In the genomic region with DNA sequence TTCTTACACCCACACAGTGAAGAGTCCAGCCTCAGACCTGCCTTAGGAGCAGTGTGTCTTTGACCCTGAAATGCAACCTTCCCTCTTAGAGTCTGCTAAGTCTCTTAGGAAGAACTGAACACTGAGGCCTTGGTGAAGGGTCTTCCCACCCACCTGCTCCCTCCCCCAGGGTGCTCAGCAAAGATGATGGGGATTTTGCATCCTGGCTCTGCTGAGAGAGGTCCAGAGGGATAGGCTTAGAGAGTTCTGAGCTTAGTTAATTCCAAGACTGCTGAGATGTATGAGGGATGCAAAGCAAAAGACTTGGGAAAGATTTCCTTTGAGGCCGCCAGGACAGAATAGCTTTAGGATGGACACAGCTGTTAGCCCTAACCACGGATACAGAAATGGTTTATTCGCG, we compare ENCODE assay signal across 18 mouse cellular contexts. TPM values are rescaled to one million over a fixed set of nuclear protein-coding genes. Genes with fewer than 3 reads are reported as not detected.
"Had no signal": no experiment of that assay in that cellular context is flagged by ENCODE, and none has a peak within 500 bp of the region (broad histone marks: within the 10 kb centered on the region; RNA-seq: fewer than 3 reads in every experiment).

No protein-coding gene starts in this region.

- H3K4me3 ChIP-seq: layer of hippocampus, adult 2 months; left cerebral cortex, adult 2 months; limb, embryonic 12.5 days; limb, embryonic 15.5 days; midbrain, embryonic 12.5 days; midbrain, embryonic 15.5 days; neural tube, embryonic 12.5 days; neural tube, embryonic 15.5 days; stomach, embryonic 15.5 days had no signal

- H3K4me2 ChIP-seq: limb, embryonic 15.5 days; liver, embryonic 11.5 days; midbrain, embryonic 12.5 days; midbrain, embryonic 15.5 days; neural tube, embryonic 12.5 days; stomach, embryonic 15.5 days had no signal

- H3K9ac ChIP-seq: limb, embryonic 12.5 days; limb, embryonic 15.5 days; liver, embryonic 14.5 days; liver, postnatal 0 days; midbrain, embryonic 12.5 days; midbrain, embryonic 15.5 days; neural tube, embryonic 12.5 days; neural tube, embryonic 15.5 days; stomach, embryonic 15.5 days had no signal

- H3K9me3 ChIP-seq: limb, embryonic 12.5 days; limb, embryonic 15.5 days; midbrain, embryonic 12.5 days; midbrain, embryonic 15.5 days; neural tube, embryonic 12.5 days; neural tube, embryonic 15.5 days; stomach, embryonic 15.5 days had no signal

- DNase-seq: liver, postnatal 0 days; lung, postnatal 14 days; right cerebral cortex, adult 18-20 months; right cerebral cortex, postnatal 14 days; thymus, adult 18-20 months; thymus, postnatal 36 days had no signal

- H3K27ac ChIP-seq: layer of hippocampus, adult 2 months; left cerebral cortex, adult 2 months; liver, embryonic 14.5 days; macrophage; midbrain, embryonic 12.5 days; midbrain, embryonic 15.5 days; neural tube, embryonic 12.5 days; neural tube, embryonic 15.5 days; stomach, embryonic 15.5 days had no signal

- ATAC-seq: liver, postnatal 0 days; midbrain, embryonic 15.5 days had no signal

- H3K36me3 ChIP-seq: limb, embryonic 12.5 days; limb, embryonic 15.5 days; midbrain, embryonic 12.5 days; midbrain, embryonic 15.5 days; neural tube, embryonic 12.5 days; neural tube, embryonic 15.5 days; stomach, embryonic 15.5 days had no signal

RNA-seq across cellular contexts. Expression of gene Adam12, which starts 4.8 kb away (rescaled TPM):
- polyA plus RNA-seq: macrophage had no signal
